Mouse (Mus musculus): ENCODE results near the gene C130032M10Rik. TPM values are rescaled to one million over a fixed set of nuclear protein-coding genes. Genes with fewer than 3 reads are reported as not detected.

The C130032M10Rik gene
- polyA plus RNA-seq, 1 experiment from 2014 or later: not detected

DNA sequence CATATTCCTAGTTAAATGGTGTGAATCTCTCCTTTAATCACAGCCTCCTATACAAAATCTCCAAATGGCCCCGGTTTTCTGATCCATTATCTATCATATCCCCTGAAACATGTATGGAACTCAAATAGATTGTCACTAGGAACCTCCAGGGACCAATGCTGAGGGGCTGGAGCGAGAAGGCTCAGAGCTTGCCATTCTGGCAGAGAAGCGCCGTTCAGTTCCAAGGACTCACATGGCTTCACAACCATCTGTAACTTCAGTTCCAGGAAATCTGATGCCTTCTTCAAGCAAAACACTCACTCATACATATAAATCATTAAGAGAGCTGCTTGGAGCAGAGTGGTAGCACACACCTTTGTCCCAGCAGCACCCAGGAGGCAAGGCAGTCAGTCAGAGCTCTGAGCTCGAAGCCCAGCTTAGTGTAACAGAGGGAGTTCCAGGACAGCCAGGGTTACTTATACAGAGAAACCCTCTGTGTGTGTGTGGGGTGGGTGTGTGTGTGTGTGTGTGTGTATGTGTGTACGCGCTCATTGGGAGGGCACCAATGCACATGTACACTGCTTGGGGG is 23.6 kb downstream of the C130032M10Rik start:
- Histone ChIP-seq H3K27ac (replicated peaks) (no peak overlapping the region), H3K9me3 (ENCODE audit: control insufficient read depth, low read length) (no peaks in the 10 kb centered on the region), H3K36me3 (ENCODE audit: control insufficient read depth, insufficient read depth, low read length) (no peaks in the 10 kb centered on the region), H3K4me3 (ENCODE audit: low read depth, low read length) (no peak overlapping the region), H3K4me1 (replicated peaks; ENCODE audit: control insufficient read depth, insufficient read depth) (no peaks in the 10 kb centered on the region; the same call in 1 of the 2 replicates), H3K27me3 (ENCODE audit: control insufficient read depth, insufficient read depth, low read length) (no peaks in the 10 kb centered on the region), H3K9ac (ENCODE audit: low read length) (no peak overlapping the region), H3K4me2 (replicated peaks; ENCODE audit: low read depth) (no peak overlapping the region)
- WGBS: 65% methylated on average over 7 of the region's 7 CpGs
- ATAC-seq (ENCODE audit: low FRiP score, low TSS enrichment) (peak; percentile 28; the same call in 1 of the 2 replicates), DNase-seq (ENCODE audit: low spot score) (no peak)
- TF ChIP-seq EP300 (optimal IDR thresholded peaks at IDR 0.05) (no peak), CTCF (IDR thresholded peaks at IDR 0.05; ENCODE audit: low read depth) (no peak)

GRCm38 (mm10) chr9:114541279-114541741 is 25.8 kb downstream of the C130032M10Rik start:
- 42% methylated on average over 1 of the region's 1 CpGs for WGBS
- H3K4me3 ChIP-seq (ENCODE audit: low read depth, low read length): no peak overlapping the region
- DNase-seq (ENCODE audit: low spot score) (no peak), ATAC-seq (ENCODE audit: low FRiP score, low TSS enrichment) (peak; percentile 30; the same call in 1 of the 2 replicates)
- H3K36me3 ChIP-seq (ENCODE audit: control insufficient read depth, insufficient read depth, low read length): no peaks in the 10 kb centered on the region
- peaks cover 2% of the 10 kb centered on the region for H3K4me1 ChIP-seq (replicated peaks; ENCODE audit: control insufficient read depth, insufficient read depth)
- H3K27me3 ChIP-seq (ENCODE audit: control insufficient read depth, insufficient read depth, low read length): no peaks in the 10 kb centered on the region
- no peaks in the 10 kb centered on the region for H3K9me3 ChIP-seq (ENCODE audit: control insufficient read depth, low read length)
- H3K27ac ChIP-seq (replicated peaks): no peak overlapping the region
- H3K9ac ChIP-seq (ENCODE audit: low read length): no peak overlapping the region
- H3K4me2 ChIP-seq (replicated peaks; ENCODE audit: low read depth): no peak overlapping the region
- TF ChIP-seq CTCF (IDR thresholded peaks at IDR 0.05; ENCODE audit: low read depth) (no peak), EP300 (optimal IDR thresholded peaks at IDR 0.05) (no peak)

- Histone ChIP-seq H3K4me1 (replicated peaks; ENCODE audit: control insufficient read depth, insufficient read depth) (peaks cover 2% of the 10 kb centered on the region), H3K9ac (ENCODE audit: low read length) (no peak overlapping the region), H3K27me3 (ENCODE audit: control insufficient read depth, insufficient read depth, low read length) (no peaks in the 10 kb centered on the region), H3K27ac (replicated peaks) (no peak overlapping the region), H3K4me2 (replicated peaks; ENCODE audit: low read depth) (no peak overlapping the region), H3K9me3 (ENCODE audit: control insufficient read depth, low read length) (no peaks in the 10 kb centered on the region), H3K4me3 (ENCODE audit: low read depth, low read length) (no peak overlapping the region), H3K36me3 (ENCODE audit: control insufficient read depth, insufficient read depth, low read length) (no peaks in the 10 kb centered on the region)
- 58% methylated on average over 17 of the region's 17 CpGs for WGBS
- ATAC-seq (ENCODE audit: low FRiP score, low TSS enrichment): no peak
- no peak for TF ChIP-seq CTCF (IDR thresholded peaks at IDR 0.05; ENCODE audit: low read depth)
- TF ChIP-seq EP300 (optimal IDR thresholded peaks at IDR 0.05): no peak
- no peak for DNase-seq (ENCODE audit: low spot score)
Measured at GRCm38 (mm10) chr9:114543882-114544753, 28.6 kb downstream of the C130032M10Rik start.

DNA sequence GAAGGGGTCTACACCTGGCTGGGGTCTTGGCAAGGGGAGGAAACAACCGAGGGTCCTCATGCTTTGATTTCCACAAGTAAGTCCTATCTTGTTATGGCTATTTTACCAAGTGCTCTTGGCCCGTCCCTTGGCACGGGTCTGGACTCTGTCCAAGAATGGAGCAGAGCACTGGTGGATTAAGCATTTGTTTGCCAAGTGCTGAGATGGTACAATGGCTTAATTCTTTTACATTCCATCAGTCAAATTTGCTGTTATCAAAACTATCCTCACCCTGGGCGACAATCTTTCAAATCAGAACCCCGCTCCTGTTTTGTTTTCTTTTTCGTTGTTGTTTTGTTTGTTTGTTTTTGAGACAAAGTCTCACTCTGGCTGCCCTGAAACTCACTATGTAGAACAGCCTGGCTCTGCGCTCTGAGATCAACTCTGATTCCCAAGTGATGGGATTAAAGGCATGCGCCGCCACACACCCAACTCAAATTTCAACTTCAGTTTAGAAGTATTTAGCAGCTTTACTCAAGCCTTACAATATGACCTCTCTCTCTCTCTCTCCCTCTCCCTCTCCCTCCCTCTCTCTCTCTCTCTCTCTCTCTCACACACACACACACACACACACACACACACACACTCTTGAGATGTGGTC is 29.4 kb downstream of the C130032M10Rik start:
- Histone ChIP-seq H3K4me2 (replicated peaks; ENCODE audit: low read depth) (no peak overlapping the region), H3K9me3 (ENCODE audit: control insufficient read depth, low read length) (no peaks in the 10 kb centered on the region), H3K36me3 (ENCODE audit: control insufficient read depth, insufficient read depth, low read length) (no peaks in the 10 kb centered on the region), H3K4me1 (replicated peaks; ENCODE audit: control insufficient read depth, insufficient read depth) (peaks cover 2% of the 10 kb centered on the region), H3K27me3 (ENCODE audit: control insufficient read depth, insufficient read depth, low read length) (no peaks in the 10 kb centered on the region), H3K27ac (replicated peaks) (no peak overlapping the region), H3K9ac (ENCODE audit: low read length) (no peak overlapping the region), H3K4me3 (ENCODE audit: low read depth, low read length) (no peak overlapping the region)
- no peak for ATAC-seq (ENCODE audit: low FRiP score, low TSS enrichment)
- DNase-seq (ENCODE audit: low spot score): peak; percentile 54
- TF ChIP-seq CTCF (IDR thresholded peaks at IDR 0.05; ENCODE audit: low read depth): no peak
- TF ChIP-seq EP300 (optimal IDR thresholded peaks at IDR 0.05): no peak
- 34% methylated on average over 9 of the region's 9 CpGs for WGBS

DNA sequence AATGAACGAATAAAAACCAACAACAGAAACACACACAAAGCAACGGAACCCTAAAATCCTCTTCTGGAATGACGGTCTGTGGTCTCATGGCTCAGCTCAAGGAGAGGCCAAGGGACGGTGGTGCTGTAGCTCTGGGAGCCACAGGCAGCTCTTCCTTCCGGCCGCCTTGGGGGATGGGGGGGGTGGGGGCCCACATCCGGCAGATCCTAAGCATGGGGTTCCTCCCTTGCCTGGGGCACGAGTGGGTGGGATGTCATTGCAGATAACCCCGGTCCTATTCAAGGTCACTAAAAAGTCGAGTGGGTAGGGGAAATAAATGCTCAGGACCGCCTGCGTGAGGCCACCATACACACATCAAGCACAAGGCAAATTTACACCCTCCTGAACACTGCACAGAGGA is 31.3 kb downstream of the C130032M10Rik start:
- Histone ChIP-seq H3K27me3 (ENCODE audit: control insufficient read depth, insufficient read depth, low read length) (no peaks in the 10 kb centered on the region), H3K4me2 (replicated peaks; ENCODE audit: low read depth) (no peak overlapping the region), H3K9me3 (ENCODE audit: control insufficient read depth, low read length) (no peaks in the 10 kb centered on the region), H3K36me3 (ENCODE audit: control insufficient read depth, insufficient read depth, low read length) (no peaks in the 10 kb centered on the region), H3K27ac (replicated peaks) (peak overlapping the region; percentile 56; the same call in 1 of the 2 replicates), H3K4me1 (replicated peaks; ENCODE audit: control insufficient read depth, insufficient read depth) (peaks cover 2% of the 10 kb centered on the region; the same call in 1 of the 2 replicates), H3K9ac (ENCODE audit: low read length) (no peak overlapping the region), H3K4me3 (ENCODE audit: low read depth, low read length) (no peak overlapping the region)
- TF ChIP-seq CTCF (IDR thresholded peaks at IDR 0.05; ENCODE audit: low read depth) (no peak), EP300 (optimal IDR thresholded peaks at IDR 0.05) (no peak)
- 60% methylated on average over 12 of the region's 12 CpGs for WGBS
- no peak for ATAC-seq (ENCODE audit: low FRiP score, low TSS enrichment)
- DNase-seq (ENCODE audit: low spot score): no peak

Data from stomach, postnatal 0 days (tissue).